Mouse (Mus musculus) G1E (cell line): Measurements from ENCODE around the gene Gm9803. TPM values are rescaled to one million over a fixed set of nuclear protein-coding genes. Genes with fewer than 3 reads are reported as not detected.

Experiments
- ATAC-seq: 2 replicates; pipeline ENCODE4 v1.8.0; 2016; ENCODE audit warnings: mild to moderate bottlenecking; ENCODE audit not compliant: insufficient number of reproducible peaks, poor library complexity, low FRiP score, severe bottlenecking; ENCODE audit errors: extremely low read depth
- DNase-seq: peaks from one replicate; pipeline ENCODE4 v3.0.0; 2012; ENCODE audit warnings: low spot score
- H3K27me3 ChIP-seq: 2 replicates; pipeline ENCODE4 v1.6.1; 2012; ENCODE audit warnings: mild to moderate bottlenecking, low read length, inconsistent platforms; ENCODE audit not compliant: insufficient read depth
- H3K36me3 ChIP-seq: replicated peaks from 2 replicates; pipeline ENCODE3; 2012; ENCODE audit warnings: mild to moderate bottlenecking, inconsistent platforms
- H3K4me1 ChIP-seq: 2 replicates; pipeline ENCODE4 v1.6.1; 2012; ENCODE audit warnings: low read depth, low read length, inconsistent platforms, mixed read lengths; ENCODE audit not compliant: insufficient read depth
- H3K4me3 ChIP-seq: 2 replicates; pipeline ENCODE4 v1.5.1; 2012; ENCODE audit warnings: low read depth, mild to moderate bottlenecking, inconsistent platforms, low read length, moderate library complexity, mixed read lengths
- H3K9me3 ChIP-seq: replicated peaks from 2 replicates; pipeline ENCODE4 v1.6.1; 2012; ENCODE audit warnings: inconsistent platforms
- CTCF ChIP-seq: IDR thresholded peaks from 2 replicates; pipeline ENCODE4 v1.5.1; 2012; ENCODE audit warnings: low read depth, low read length, inconsistent platforms, mixed read lengths
- GATA1 ChIP-seq: IDR thresholded peaks from 2 replicates; pipeline ENCODE4 v1.6.1; 2012; ENCODE audit warnings: borderline replicate concordance, low read length, inconsistent platforms, mixed read lengths
- GATA2 ChIP-seq: IDR thresholded peaks from 2 replicates; pipeline ENCODE4 v1.6.1; 2012; ENCODE audit warnings: low read depth, low read length, inconsistent platforms, borderline replicate concordance
- POLR2AphosphoS5 ChIP-seq: IDR thresholded peaks from 2 replicates; pipeline ENCODE4 v1.6.1; 2012; ENCODE audit warnings: low read depth, low read length, inconsistent platforms; ENCODE audit not compliant: insufficient replicate concordance
- TAL1 ChIP-seq: conservative IDR thresholded peaks from 2 replicates; pipeline ENCODE4 v1.6.1; 2012; ENCODE audit warnings: low read depth, low read length, inconsistent platforms, mixed read lengths
- polyA plus RNA-seq: library from polyadenylated mRNA; stranded (reverse); fragments of >175 nt; gene quantifications from 2 replicates; pipeline ENCODE4 v1.2.3, GENCODE M21; 2012
- total RNA-seq, 2 experiments: library from RNA; stranded (forward) in 1 of 2; stranded (reverse) in 1 of 2; fragments of 200-1000 nt in 1 of 2; fragments of >200 nt in 1 of 2; fragmentation: Nextera tagmentation in 1 of 2; gene quantifications; 2 replicates each; pipeline ENCODE4 v1.2.3; 2014 to 2017

The Gm9803 gene
- total and polyA plus RNA-seq, 3 experiments, result 2.9 to 33.3 (median 6.9) TPM

DNA sequence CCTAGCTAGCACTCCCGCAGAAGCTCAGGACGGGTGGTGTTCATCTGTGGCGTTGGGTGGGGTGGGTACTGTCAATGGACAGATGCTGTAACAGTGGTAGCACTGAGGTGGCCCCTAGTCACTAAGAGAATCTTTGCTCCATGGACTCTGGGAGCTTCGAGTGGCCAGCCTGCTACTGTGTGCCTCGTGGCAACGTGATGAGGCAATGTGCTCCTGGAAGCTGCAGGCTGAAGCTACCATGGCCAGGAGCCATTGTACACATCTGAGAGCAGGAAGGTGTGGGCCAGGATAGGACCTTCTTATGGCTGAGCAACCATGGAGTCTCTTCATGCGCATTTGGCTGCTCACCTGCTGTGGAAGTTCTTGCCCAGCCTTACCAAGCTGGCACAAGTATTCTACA is 14.7 kb upstream of the Gm9803 start:
- TF ChIP-seq GATA1 (no peak), GATA2 (no peak), TAL1 (no peak), CTCF (no peak), POLR2AphosphoS5 (no peak)
- no peaks in the 10 kb centered on the region for H3K4me1 ChIP-seq
- DNase-seq (no peak), ATAC-seq (no peak)
- H3K27me3 ChIP-seq, result no peaks in the 10 kb centered on the region
- no peak overlapping the region for H3K4me3 ChIP-seq
- no peaks in the 10 kb centered on the region for H3K9me3 ChIP-seq
- H3K36me3 ChIP-seq, result peaks cover 78% of the 10 kb centered on the region

DNA sequence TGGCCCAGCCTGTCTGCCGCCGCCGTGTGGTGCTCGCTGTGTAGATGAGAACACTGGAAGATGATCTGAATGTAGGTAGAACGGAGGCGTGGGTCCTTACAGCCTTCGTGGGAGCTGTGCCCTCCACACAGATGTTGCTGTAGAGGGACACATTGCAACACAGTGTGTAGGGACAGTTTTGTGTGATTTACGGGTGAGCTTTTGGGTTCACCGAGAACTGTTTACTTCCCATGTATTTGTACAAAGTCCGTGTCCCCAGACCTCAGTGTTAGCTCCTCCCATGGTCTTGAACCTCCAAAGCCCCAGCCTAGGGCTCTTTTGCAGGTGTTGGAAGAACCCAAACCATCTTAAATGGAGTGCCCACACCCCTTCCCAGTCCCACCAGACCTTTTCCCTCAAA is 10.9 kb upstream of the Gm9803 start:
- DNase-seq (no peak), ATAC-seq (no peak)
- Histone ChIP-seq H3K4me3 (no peak overlapping the region), H3K27me3 (no peaks in the 10 kb centered on the region), H3K9me3 (no peaks in the 10 kb centered on the region), H3K4me1 (no peaks in the 10 kb centered on the region), H3K36me3 (peaks cover 66% of the 10 kb centered on the region)
- TF ChIP-seq POLR2AphosphoS5 (no peak), CTCF (no peak), TAL1 (no peak), GATA2 (no peak), GATA1 (no peak)

DNA sequence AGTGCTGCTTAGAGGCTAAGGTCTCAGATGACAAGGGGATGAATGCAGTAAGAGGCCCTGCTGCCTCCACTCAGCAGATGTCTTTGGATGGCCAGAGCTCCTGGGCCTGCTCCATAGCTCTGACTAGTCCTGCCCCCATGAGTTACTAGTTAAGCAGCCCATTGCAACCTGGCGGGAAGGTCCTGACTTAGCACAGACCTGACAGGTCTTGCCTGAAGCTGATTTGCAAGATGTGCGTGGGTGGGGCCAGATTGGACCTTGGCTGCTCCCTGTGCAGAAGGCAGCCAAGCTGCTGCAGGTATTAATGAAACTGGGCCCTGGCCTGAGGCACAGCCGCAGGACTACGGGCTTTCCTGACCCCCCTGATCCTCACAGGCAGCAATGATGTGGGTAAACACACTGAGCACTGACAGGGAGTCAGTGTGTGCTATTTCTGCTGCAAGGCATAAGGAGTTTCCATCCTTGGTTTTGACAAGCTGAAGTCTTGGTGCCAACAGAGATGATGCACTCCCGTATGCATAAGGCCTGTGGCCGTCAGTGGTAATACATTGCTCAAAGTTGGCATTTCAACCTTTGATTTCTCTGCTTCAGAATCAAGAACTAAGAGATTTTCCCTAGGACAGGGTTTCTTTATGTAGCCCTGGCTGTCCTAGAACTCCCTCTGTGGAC is 6.8 kb upstream of the Gm9803 start:
- Histone ChIP-seq H3K36me3 (peaks cover 33% of the 10 kb centered on the region), H3K4me3 (no peak overlapping the region), H3K9me3 (no peaks in the 10 kb centered on the region), H3K4me1 (no peaks in the 10 kb centered on the region), H3K27me3 (no peaks in the 10 kb centered on the region)
- no peak for TF ChIP-seq GATA2
- no peak for TF ChIP-seq GATA1
- TF ChIP-seq POLR2AphosphoS5, result no peak
- no peak for TF ChIP-seq TAL1
- TF ChIP-seq CTCF, result no peak
- DNase-seq (no peak), ATAC-seq (no peak)

DNA sequence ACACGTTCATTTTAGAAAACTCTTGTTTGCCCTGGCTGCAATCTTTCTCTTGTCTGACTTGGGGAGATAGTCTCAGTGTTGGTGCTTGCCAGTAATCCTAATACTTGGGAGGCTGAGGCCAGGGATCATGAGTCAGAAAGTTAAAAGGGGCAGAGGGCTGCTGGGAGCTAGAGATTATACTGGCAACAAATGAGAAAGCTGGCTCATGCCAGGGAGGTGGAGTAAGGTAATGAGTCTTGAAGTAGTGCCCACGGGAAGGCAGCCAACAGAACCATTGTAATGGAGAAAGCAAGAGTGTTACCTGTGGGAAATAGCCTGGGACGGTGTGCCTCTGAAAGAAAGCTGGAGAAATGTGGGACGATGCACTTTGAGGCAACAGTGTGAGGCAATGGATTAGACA is 6.0 kb upstream of the Gm9803 start:
- Histone ChIP-seq H3K4me1 (no peaks in the 10 kb centered on the region), H3K36me3 (peaks cover 28% of the 10 kb centered on the region), H3K4me3 (no peak overlapping the region), H3K9me3 (no peaks in the 10 kb centered on the region), H3K27me3 (no peaks in the 10 kb centered on the region)
- TF ChIP-seq CTCF, result no peak
- TF ChIP-seq TAL1, result no peak
- TF ChIP-seq POLR2AphosphoS5, result no peak
- TF ChIP-seq GATA1, result no peak
- TF ChIP-seq GATA2, result no peak
- ATAC-seq, result no peak
- DNase-seq, result no peak

DNA sequence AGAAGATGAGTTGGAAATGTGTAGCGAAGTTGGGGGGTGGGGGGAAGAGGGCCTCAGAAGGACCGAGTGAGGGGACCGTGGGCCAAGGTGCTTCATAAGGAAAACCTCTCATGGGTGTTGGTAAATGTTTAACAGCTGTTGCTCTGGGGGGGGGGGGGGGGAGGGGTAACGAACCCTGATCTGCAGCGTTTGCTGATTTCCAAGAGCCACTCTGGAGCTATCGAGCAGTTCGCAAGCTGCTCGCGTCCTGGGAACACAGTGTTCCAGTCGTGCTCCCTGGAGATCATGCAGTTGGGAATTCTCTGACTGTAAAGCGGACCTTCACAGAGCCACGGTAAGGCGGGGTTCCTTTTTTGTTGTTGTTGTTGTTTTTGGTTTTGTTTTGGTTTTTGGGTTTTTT is 5.5 kb upstream of the Gm9803 start:
- Histone ChIP-seq H3K4me1 (no peaks in the 10 kb centered on the region), H3K36me3 (peaks cover 23% of the 10 kb centered on the region), H3K27me3 (no peaks in the 10 kb centered on the region), H3K4me3 (no peak overlapping the region), H3K9me3 (no peaks in the 10 kb centered on the region)
- DNase-seq (no peak), ATAC-seq (no peak)
- TF ChIP-seq GATA1 (no peak), CTCF (no peak), TAL1 (no peak), GATA2 (no peak), POLR2AphosphoS5 (no peak)

DNA sequence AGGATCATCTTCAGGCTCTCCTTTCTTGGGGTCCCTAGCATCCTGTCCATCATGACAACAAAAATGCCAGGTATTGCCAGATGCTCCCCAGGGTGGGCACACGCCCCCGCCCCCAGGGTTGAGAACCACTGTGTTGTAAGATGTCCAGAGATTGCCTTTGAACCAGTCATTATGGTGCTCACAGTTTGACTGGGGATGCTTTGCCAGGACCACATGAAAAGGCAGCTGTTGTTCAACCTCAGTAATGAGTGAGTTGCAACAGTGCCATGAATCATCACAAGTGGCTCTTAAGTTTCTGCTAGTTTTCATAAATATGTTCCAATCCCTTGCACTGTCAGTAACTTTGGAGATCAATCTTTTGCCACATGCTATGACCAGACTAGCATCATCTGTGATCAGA is 3.9 kb upstream of the Gm9803 start:
- Histone ChIP-seq H3K9me3 (no peaks in the 10 kb centered on the region), H3K36me3 (peaks cover 18% of the 10 kb centered on the region), H3K27me3 (no peaks in the 10 kb centered on the region), H3K4me3 (no peak overlapping the region), H3K4me1 (no peaks in the 10 kb centered on the region)
- DNase-seq (no peak), ATAC-seq (no peak)
- no peak for TF ChIP-seq GATA2
- TF ChIP-seq CTCF, result no peak
- TF ChIP-seq TAL1, result no peak
- no peak for TF ChIP-seq GATA1
- no peak for TF ChIP-seq POLR2AphosphoS5
